Mouse (Mus musculus) midbrain, embryonic 10.5 days (tissue): Measurements from ENCODE around the gene Lgsn. TPM values are rescaled to one million over a fixed set of nuclear protein-coding genes. Genes with fewer than 3 reads are reported as not detected.

Experiments used
- DNase-seq: peaks from one replicate; pipeline ENCODE4 v3.0.0-alpha.2; 2017; ENCODE audit warnings: low spot score
- H3K27ac ChIP-seq: fragments of 300-500 bp; sonication (generic); replicated peaks from 2 replicates; pipeline ENCODE4 v1.5.1; 2016; ENCODE audit warnings: mild to moderate bottlenecking
- H3K27me3 ChIP-seq: fragments of 300-500 bp; sonication (generic); 2 replicates; pipeline ENCODE4 v1.6.1; 2016; ENCODE audit warnings: low read depth, mild to moderate bottlenecking; ENCODE audit not compliant: poor library complexity, severe bottlenecking
- H3K36me3 ChIP-seq: fragments of 300-500 bp; sonication (generic); 2 replicates; pipeline ENCODE4 v1.6.1; 2016; ENCODE audit warnings: mild to moderate bottlenecking, moderate library complexity
- H3K4me1 ChIP-seq: fragments of 300-500 bp; sonication (generic); 2 replicates; pipeline ENCODE4 v1.6.1; 2016
- H3K4me3 ChIP-seq: fragments of 300-500 bp; sonication (generic); 2 replicates; pipeline ENCODE4 v1.5.1; 2016; ENCODE audit warnings: mild to moderate bottlenecking, moderate library complexity
- H3K9me3 ChIP-seq: fragments of 300-500 bp; sonication (generic); replicated peaks from 2 replicates; pipeline ENCODE4 v1.6.1; 2016; ENCODE audit warnings: mild to moderate bottlenecking
- WGBS: fragments of 180-500 bp; shearing (Covaris S2); methylation state at CpG from one replicate; pipeline ENCODE4 v1.1.7; 2016; 5-methylcytosine and 5-hydroxymethylcytosine counted together
- polyA plus RNA-seq: library from polyadenylated mRNA; unstranded; fragments of >200 nt; fragmentation: Nextera tagmentation; extraction: Ambion mirVana; gene quantifications from 2 replicates; pipeline ENCODE4 v1.2.1, GENCODE M21; 2016

Lgsn gene
- not detected in 2 replicates for polyA plus RNA-seq

DNA sequence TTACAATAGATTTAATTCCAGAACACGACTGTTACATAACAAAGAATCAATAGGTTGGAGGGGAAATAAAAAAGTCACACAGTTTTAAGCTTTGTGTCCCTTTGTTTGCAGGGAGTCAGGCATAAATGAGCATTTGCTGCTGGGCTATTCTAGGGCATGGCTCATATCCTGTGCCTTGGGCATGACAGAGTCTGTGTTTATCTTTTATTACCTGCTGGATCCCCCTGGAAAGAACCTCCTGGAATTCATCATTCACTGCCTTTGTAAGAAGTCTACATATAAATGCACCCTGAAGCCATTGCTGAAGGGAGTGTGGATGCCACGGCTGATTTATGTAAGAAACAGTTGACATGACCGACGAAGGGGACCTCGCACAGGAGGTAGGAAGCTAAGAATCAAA lies at the start of gene Lgsn:
TSS of gene Lgsn (plus strand) at position 301 of the 400 bp plus-strand sequence.
- Histone ChIP-seq H3K4me3 (no peak within 1 kb of the TSS), H3K27ac (no peak within 1 kb of the TSS), H3K36me3 (no peaks in the 10 kb centered on the region), H3K27me3 (no peaks in the 10 kb centered on the region), H3K4me1 (no peaks in the 10 kb centered on the region), H3K9me3 (no peaks in the 10 kb centered on the region)
- WGBS = 85% methylated on average over 5 of the region's 5 CpGs
- DNase-seq = no peak

GRCm38 (mm10) chr1:31138387-31138786 lies 37.8 kb upstream of the Lgsn start:
- 91% methylated on average over 3 of the region's 3 CpGs for WGBS
- Histone ChIP-seq H3K27ac (no peak overlapping the region), H3K27me3 (no peaks in the 10 kb centered on the region), H3K4me3 (no peak overlapping the region), H3K36me3 (no peaks in the 10 kb centered on the region), H3K4me1 (no peaks in the 10 kb centered on the region), H3K9me3 (no peaks in the 10 kb centered on the region)
- no peak for DNase-seq

GRCm38 (mm10) chr1:31142288-31143094 lies 33.7 kb upstream of the Lgsn start:
- no peaks in the 10 kb centered on the region for H3K4me1 ChIP-seq
- no peak overlapping the region for H3K4me3 ChIP-seq
- no peaks in the 10 kb centered on the region for H3K27me3 ChIP-seq
- no peak overlapping the region for H3K27ac ChIP-seq
- WGBS = 82% methylated on average over 8 of the region's 8 CpGs
- no peaks in the 10 kb centered on the region for H3K9me3 ChIP-seq
- no peaks in the 10 kb centered on the region for H3K36me3 ChIP-seq
- no peak for DNase-seq

DNA sequence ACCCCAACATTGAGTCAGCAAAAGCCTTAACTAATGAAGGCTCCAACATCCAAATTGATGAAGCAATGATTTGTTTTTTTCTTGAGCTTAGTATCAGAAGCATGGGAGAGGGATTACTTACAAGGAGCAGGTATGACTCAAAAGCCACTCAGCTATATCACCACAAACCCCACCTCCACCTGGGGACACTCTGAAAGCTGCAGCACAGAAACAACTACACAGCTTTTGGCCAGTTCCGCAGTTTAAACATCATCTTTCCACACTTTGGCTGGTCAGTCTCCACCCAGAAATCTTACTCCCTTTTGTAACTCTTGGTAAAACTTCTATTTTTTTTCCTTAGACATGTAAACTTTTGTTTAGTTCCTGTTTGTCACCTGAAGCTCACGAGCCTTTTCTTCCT lies 32.6 kb upstream of the Lgsn start:
- Histone ChIP-seq H3K36me3 (no peaks in the 10 kb centered on the region), H3K4me1 (no peaks in the 10 kb centered on the region), H3K9me3 (no peaks in the 10 kb centered on the region), H3K27ac (no peak overlapping the region), H3K4me3 (no peak overlapping the region), H3K27me3 (no peaks in the 10 kb centered on the region)
- WGBS = 87% methylated on average over 2 of the region's 2 CpGs
- DNase-seq = no peak

- Histone ChIP-seq H3K4me3 (no peak overlapping the region), H3K4me1 (no peaks in the 10 kb centered on the region), H3K36me3 (no peaks in the 10 kb centered on the region), H3K27ac (no peak overlapping the region), H3K9me3 (no peaks in the 10 kb centered on the region), H3K27me3 (no peaks in the 10 kb centered on the region)
- no peak for DNase-seq
- 66% methylated on average over 6 of the region's 6 CpGs for WGBS
These were observed 26.5 kb upstream of the Lgsn start for GRCm38 (mm10) chr1:31149671-31150070.

GRCm38 (mm10) chr1:31150546-31150945 lies 25.7 kb upstream of the Lgsn start:
- H3K4me3 ChIP-seq = no peak overlapping the region
- no peaks in the 10 kb centered on the region for H3K27me3 ChIP-seq
- no peak for DNase-seq
- no peaks in the 10 kb centered on the region for H3K36me3 ChIP-seq
- no peak overlapping the region for H3K27ac ChIP-seq
- H3K4me1 ChIP-seq = no peaks in the 10 kb centered on the region
- WGBS = 78% methylated on average over 3 of the region's 3 CpGs
- H3K9me3 ChIP-seq = no peaks in the 10 kb centered on the region

DNA sequence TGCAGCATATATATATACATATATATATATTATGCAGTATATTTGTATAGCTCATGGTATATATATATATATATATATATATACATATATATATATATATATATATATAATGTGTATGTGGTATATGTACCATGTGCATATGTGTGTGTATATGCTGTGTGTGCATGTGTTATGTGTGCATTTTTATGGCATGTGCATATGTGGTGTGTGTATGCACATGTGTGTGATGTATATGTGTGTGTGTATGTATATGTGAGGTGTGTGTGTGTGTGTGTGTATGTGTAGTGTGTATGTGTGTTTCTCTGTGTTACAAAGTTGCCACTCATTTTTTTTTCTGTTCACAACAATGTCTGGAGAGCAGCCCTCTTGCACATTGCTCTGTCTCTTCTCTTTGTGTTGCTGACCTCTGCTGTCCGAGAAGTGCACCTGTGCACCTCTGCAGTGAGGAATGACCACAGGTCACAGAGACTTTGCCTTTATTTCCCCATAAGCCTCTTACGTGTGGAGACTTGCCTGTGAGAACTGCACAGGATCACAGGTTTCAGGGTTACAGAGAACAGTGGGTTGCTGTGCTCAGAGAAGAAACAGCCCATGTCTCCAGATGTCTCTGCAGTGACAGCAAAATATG lies 23.3 kb upstream of the Lgsn start:
- DNase-seq = no peak
- Histone ChIP-seq H3K4me1 (no peaks in the 10 kb centered on the region), H3K9me3 (no peaks in the 10 kb centered on the region), H3K27ac (no peak overlapping the region), H3K27me3 (no peaks in the 10 kb centered on the region), H3K4me3 (no peak overlapping the region), H3K36me3 (no peaks in the 10 kb centered on the region)
- WGBS = 68% methylated on average over 2 of the region's 2 CpGs

DNA sequence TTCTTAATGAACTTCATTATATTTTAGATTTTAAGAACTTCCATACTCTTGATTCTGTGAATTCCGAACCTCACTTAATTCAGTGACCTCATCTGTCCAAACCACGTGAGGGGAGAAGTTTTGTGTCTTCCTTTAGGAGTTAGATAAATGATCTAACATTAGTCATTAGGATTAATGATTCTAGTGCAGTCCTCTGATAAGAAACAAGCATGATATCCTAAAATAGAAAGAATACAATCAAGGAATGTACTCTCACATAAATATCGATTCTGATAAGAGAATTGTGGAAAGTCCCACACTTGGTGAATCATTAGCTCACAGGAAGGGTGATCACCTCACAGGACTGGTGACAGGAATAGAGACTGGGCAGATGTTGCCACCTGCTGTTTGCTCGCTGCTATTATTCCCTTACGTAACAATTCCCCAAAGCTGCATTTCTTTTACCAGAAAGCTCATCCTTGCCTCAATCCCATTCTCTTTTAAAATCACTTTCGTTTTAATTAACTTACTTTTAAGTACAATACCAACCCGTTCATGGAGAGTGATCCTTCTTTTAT lies 22.3 kb upstream of the Lgsn start:
- Histone ChIP-seq H3K4me1 (no peaks in the 10 kb centered on the region), H3K4me3 (no peak overlapping the region), H3K27ac (no peak overlapping the region), H3K9me3 (no peaks in the 10 kb centered on the region), H3K27me3 (no peaks in the 10 kb centered on the region), H3K36me3 (no peaks in the 10 kb centered on the region)
- 33% methylated on average over 7 of the region's 7 CpGs for WGBS
- peak; percentile 29 for DNase-seq

DNA sequence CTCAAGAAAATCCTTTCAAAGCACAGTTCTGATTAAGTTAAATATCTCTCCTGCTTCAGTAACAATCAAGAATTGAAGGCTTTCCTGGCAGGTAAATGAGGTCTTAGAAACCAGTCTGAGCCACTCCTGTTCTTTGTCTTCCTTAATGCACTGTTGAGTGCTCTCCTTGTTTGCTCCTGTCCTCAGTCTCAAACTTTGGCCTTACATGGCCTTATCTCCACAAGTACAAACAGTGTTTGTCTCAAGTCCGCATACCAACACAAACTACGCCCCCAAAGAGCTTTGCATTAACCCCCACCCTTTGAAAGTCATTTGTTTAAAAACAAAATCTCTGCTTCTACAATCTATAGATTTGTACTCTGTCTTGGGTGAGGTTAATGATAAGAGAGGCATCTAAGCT lies 20.0 kb upstream of the Lgsn start:
- Histone ChIP-seq H3K27ac (no peak overlapping the region), H3K4me3 (no peak overlapping the region), H3K4me1 (no peaks in the 10 kb centered on the region), H3K9me3 (no peaks in the 10 kb centered on the region), H3K36me3 (no peaks in the 10 kb centered on the region), H3K27me3 (no peaks in the 10 kb centered on the region)
- 86% methylated on average over 2 of the region's 2 CpGs for WGBS
- DNase-seq = no peak

DNA sequence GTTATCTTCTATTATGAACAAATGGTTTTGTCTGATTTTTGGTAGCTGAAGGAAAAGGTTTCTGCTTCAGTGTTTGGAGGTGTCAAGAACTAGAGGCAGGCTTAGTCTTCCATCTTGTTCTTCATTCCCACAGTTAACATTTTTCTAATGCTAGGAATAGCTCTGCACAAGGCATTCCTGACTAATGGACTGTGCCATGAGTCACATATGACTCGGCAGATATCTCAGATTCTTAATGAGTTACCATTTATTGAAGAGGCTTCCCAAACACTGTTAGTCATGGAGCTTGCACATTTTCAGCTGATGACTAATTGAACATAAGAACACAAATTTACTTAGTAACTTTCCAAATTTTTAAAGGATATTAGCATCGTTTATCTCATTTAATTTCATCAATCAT lies 19.3 kb upstream of the Lgsn start:
- Histone ChIP-seq H3K27me3 (no peaks in the 10 kb centered on the region), H3K9me3 (no peaks in the 10 kb centered on the region), H3K4me1 (no peaks in the 10 kb centered on the region), H3K36me3 (no peaks in the 10 kb centered on the region), H3K4me3 (no peak overlapping the region), H3K27ac (no peak overlapping the region)
- WGBS = 91% methylated on average over 2 of the region's 2 CpGs
- no peak for DNase-seq

DNA sequence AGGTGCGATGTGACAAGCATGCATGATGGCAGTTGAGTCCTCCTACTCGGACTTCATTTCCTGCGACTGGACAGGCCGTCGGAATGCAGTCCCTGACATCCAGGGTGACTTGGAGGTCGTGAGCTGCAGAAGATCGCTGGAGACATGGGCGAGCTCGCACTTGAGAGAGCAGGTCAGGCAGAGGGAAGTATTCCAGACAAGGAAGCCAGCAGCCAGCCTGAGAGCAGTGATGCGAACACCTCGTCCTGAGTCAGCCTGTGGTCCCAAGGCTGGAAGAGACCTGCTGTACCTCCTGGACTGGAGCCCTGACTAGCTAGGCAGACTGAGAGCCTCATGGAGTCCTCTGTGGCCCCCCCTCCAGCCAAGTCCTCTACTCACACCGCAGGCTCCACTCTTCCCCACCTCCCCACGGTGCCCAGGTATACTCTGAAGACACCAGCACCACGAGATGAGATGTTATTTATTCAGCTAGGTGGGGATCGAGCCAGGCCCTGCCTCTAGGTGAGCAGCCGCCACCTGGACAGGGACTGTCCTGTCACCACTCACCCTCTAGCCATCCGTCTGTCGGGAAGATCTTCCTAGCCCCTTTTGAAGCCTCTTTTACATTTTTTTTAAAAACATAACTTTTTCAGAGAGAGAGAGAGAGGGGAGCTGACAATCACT lies 11.5 kb upstream of the Lgsn start:
- no peak for DNase-seq
- WGBS = 87% methylated on average over 18 of the region's 18 CpGs
- H3K27ac ChIP-seq = no peak overlapping the region

DNA sequence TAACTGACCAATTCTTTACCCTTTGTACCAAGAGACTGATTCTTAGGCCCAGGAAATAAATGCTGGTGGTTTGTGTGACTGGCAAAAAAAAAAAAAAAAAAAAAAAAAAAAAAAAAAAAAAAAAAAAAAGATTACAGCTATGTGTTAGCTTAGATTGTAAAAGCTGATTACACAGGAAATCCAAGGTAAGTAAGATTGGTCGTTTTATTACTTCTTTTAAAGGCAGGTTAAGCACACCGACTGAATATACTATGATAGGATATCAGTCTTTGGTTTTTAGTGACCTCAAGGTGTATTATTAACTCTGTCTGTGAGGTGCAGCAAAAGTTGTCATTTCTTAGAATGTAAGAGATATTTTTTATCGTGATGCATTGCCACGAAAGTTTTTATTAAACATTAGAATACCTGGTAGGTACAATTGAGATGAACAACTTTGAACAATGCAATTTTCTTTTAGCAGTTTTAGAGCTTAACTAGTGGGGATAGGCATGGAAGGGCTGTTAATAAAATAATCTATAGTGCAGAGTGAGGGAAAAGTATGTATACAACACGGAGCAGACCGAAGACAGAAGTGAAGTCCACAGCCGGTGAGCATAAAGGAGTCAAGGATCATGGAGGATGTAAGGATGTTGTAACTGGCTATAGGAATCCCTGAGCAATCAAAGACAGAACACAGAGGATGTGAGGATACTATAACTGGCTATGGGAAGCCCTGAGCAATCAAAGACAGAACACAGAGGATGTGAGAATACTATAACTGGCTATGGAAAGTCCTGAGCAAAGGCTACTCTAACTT lies 10.7 kb upstream of the Lgsn start:
- WGBS = 93% methylated on average over 7 of the region's 7 CpGs
- H3K36me3 ChIP-seq = no peaks in the 10 kb centered on the region
- no peak for DNase-seq

More for the DNA sequence above, 11.5 kb upstream of the Lgsn start:
- no peaks in the 10 kb centered on the region for H3K27me3 ChIP-seq
- H3K4me3 ChIP-seq = no peak overlapping the region
- no peaks in the 10 kb centered on the region for H3K4me1 ChIP-seq
- no peaks in the 10 kb centered on the region for H3K36me3 ChIP-seq
- no peaks in the 10 kb centered on the region for H3K9me3 ChIP-seq

More for the DNA sequence above, 10.7 kb upstream of the Lgsn start:
- no peak overlapping the region for H3K4me3 ChIP-seq
- H3K27me3 ChIP-seq = no peaks in the 10 kb centered on the region
- H3K9me3 ChIP-seq = no peaks in the 10 kb centered on the region
- no peak overlapping the region for H3K27ac ChIP-seq
- H3K4me1 ChIP-seq = no peaks in the 10 kb centered on the region
